Mouse (Mus musculus) G1E (cell line): Measurements from ENCODE around the gene Hax1.

Experiments used
- CTCF ChIP-seq: IDR thresholded peaks from 2 replicates; pipeline ENCODE4 v1.5.1; 2012; ENCODE audit warnings: low read depth, low read length, inconsistent platforms, mixed read lengths
- GATA1 ChIP-seq: IDR thresholded peaks from 2 replicates; pipeline ENCODE4 v1.6.1; 2012; ENCODE audit warnings: borderline replicate concordance, low read length, inconsistent platforms, mixed read lengths

- no peak for TF ChIP-seq CTCF
- no peak for TF ChIP-seq GATA1
These were observed 36.1 kb upstream of the Hax1 start for GRCm38 (mm10) chr3:90034653-90035052.
